Mouse (Mus musculus): ENCODE data around the gene Tmem234.

DNA sequence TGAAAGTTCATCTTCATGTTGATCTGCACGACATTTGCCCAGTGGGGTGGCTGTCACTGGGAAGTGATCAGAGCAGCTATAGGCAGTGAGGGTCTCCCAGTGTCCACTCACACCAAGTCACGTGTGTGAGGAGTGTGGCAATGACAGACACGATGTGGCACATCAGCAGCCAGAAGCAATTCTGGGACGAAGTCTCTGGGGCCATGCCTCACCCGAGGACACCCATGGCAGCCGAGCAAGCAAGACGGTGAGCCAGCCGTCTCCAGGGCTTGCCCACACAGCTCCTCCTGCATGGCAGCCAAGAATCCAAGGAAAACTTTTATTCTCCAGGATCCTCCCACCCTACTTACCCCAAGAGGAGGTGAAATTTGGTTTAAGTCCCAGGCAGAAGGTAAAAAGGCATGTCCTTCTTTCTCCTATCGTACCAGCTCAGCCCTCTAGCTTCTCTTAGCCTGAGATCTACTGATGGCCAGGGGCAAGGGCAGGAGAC lies 15.4 kb downstream of the Tmem234 start:
- TF ChIP-seq TAL1 (IDR thresholded peaks at IDR 0.05; ENCODE audit: low read length) (no peak), GATA1 (IDR thresholded peaks at IDR 0.05; ENCODE audit: low read length) (no peak)
